Mouse (Mus musculus) urinary bladder, postnatal 10 days (tissue): Measurements from ENCODE around the gene Gm33543.

ENCODE experiments used
- DNase-seq: peaks from one replicate; pipeline ENCODE4 v3.0.0; 2022; ENCODE audit warnings: low spot score

Gene Gm33543

GRCm38 (mm10) chr10:95842789-95843637 lies at the start of gene Gm33543:
Gm33543 (minus strand) TSS chr10:95842930.
- no peak for DNase-seq

DNA sequence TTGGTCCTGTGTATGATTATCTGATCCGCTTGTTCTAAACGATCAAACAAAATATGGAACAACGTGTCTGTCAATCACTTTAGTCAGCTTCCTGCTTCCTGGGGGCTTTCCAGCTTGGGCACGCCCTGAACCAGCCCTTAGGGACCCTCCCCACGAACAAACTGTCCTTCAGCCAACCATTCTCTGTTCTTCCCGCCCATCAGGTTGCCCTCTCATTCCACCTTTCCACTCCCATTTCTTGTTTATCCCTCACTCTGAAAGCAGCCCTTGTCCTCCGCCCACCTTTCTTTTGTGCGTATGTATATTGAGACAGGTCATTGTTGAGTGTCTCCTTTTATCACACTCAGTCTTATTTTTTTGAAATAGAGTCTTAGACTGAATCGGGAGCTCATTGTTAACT lies 49.4 kb upstream of the Gm33543 start:
- DNase-seq: no peak

DNA sequence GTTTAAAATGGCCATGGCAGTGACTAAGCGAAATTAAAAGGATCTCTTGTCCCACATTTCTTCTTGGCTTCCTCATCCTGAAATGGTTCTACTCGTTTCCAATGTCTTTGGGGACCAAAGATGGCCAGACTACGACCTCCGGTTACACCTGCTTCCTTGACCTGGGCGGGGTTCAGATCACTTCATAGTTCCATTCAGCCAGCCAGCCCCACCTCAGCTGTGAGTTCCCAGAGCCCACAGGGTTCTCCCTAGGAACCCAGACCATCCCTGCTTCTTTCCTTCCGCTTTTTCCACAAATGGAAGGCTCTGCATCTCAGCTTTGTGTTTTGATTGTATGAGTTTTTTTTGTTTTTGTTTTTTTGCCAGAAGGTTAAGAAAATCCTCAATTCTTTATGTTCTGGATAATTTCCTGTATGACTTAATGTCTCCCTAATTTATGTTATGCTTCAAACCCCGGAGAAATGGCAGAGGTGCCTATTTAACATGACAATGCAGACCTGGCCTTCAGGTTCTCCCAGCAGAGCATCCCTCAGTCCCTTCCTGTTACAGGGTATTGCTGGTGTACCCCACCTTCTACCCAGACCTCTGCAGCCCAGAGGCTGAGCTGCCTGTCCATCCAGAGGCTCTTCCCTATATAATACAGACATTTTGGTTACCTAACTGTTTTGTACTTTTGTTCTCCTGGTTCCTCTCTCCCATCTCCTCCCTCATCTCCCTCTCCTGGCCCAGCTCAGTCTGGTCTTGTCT lies 48.7 kb upstream of the Gm33543 start:
- no peak for DNase-seq

- DNase-seq: no peak
Measured at GRCm38 (mm10) chr10:95883761-95884517, 41.2 kb upstream of the Gm33543 start.

GRCm38 (mm10) chr10:95882036-95882435 lies 39.3 kb upstream of the Gm33543 start:
- DNase-seq: no peak

DNA sequence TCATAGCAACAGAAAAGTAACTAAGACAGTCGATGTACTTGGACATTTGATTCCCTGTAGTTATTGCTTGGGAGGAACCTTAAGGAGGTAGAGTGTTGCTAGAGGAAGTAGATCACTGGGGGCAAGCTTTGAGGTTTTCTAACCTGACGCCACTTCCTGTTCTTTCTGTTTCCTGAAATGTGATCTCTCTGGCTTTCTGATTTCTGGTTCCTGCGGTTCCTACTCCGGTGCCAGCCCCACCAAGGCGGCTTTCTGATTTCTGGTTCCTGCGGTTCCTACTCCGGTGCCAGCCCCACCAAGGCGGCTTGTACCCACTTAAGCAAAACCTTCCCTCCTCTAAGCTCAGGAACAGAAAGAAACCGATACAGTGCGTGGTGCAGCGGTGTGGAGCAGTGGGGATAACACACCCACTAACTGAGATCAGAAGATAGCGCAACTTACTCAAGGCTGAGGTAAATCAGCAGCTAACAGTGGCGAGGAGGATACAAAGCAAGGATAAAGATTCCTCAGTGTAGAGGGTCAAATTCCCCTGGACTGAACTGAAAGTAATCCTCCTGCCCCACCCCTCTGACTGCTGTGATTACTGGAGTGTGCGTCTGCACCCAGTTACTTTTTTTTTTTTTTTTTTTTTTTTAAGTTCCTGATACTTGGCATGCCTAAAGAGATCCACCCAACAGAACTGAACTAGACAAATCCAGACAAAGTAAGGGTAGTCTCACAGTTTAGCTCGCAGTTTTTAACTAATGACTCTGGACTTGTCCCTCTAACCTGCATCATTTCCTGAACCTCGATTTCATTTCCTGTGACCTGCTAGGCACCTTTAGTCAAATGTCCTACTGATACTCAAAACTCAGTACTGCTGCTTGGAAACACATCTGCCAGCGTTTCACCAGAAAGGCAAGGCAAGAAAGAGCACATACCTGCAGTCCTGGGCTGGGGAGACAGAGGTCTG lies 37.5 kb upstream of the Gm33543 start:
- no peak for DNase-seq

DNA sequence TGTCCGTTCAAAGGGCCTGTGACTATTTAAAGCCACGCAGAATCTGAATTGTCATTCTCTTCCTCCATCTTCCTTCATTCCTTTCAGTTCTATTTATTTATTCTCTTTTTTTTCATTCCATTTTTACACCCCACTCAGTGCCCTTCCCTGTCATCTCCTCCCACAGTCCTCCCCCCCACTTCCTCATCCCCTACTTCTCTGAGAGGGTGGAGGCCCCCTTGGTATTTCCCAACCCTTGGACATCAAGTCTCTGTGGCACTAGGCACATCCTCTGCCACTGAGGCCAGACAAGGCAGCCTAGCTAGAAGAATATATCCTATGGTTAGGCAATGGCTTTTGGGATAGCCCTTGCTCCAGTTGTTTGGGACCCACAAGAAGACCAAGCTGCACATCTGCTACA lies 28.1 kb upstream of the Gm33543 start:
- no peak for DNase-seq

- no peak for DNase-seq
Measured at GRCm38 (mm10) chr10:95868348-95868747, 25.6 kb upstream of the Gm33543 start.

GRCm38 (mm10) chr10:95867596-95867995 lies 24.9 kb upstream of the Gm33543 start:
- no peak for DNase-seq

DNA sequence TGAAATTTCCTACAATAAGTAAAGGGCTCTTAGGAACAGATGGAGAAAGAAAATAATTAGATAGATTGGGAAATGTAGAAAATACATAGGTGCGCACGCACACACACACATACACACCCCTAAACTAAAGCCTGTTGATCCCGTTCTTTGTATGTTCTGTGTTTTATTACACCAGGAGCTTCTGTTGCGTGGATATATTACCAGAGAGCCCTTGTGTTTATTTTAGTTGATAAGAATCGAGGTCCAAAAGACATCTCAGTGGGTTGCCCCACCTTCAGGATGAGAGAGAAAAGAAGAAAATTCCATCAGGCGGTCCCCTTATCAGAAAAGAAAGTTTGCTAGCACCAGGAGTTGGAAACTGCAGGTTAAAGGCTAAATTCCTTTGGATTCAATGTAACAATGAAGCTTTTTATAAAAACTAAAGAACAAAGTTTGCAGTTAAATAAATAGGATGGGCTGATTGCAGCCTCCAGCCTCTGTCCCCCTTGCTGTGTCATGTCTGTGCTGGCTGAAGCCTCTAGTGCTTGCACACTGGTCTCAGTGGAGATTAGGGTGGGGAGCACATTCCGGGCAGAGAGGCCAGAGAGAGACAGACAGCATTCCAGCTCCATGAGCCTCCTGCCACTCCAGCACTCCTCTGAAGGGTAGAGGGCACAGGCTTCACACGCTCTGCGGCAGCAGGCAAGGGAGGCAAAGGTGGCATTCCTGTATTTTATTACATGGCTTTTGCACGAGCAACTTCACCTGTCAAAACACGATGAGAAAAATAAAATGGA lies 21.8 kb upstream of the Gm33543 start:
- DNase-seq: no peak

GRCm38 (mm10) chr10:95862664-95863063 lies 19.9 kb upstream of the Gm33543 start:
- no peak for DNase-seq

DNA sequence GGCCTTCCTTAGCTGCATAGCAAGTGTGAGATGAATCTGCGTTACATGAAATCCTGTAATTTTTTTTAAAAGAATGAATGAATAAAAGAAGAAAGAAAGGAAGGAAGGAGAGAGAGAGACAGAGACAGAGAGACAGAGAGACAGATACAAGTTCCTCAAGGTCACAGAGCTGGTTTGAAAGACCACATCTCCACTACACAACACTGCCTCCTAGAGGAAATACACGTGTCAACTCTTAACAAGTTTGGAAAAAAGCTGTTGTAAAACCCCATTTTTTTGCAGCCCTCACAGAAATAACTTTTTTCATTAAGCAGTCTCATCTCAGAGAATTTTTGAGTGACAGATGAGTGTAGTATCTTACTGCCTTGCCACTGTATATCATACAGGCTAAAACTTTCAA lies 15.4 kb upstream of the Gm33543 start:
- DNase-seq: no peak

DNA sequence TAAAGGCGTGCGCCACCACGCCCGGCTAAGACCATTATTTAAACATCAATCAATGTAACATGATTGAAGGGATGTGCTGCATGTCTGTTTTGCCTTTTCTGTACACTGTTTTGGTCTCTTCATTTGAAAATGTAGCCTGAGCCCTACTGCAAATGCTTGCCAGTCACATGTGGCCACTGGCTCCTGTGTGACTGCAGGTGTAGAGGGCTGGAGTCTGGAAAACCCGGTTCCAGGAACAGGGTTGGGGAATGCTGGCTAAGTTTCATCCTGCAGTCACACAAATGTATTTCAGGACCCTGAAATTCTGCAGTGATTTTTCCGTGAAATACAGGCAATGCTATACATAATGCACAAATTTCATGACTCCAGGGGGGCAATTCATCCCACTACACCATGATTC lies 12.7 kb upstream of the Gm33543 start:
- no peak for DNase-seq

GRCm38 (mm10) chr10:95850504-95850903 lies 7.8 kb upstream of the Gm33543 start:
- no peak for DNase-seq

DNA sequence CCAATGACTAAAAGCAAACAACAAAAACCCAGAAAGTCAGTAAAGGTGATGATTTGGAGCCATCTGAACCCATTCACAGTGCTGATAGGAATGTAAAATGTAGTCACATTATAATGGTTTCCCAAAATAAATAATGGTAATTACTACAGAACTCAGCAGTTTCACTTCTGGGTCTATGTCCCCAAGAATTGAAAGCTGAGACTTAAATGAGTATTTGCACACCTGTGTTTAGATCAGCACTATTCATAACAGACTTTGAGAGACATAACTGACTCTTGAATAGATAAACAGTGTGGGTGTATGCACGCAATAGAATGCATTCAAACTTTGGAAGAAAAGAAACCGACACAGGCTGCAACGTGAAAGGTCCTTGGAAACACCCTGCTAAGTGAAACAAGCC lies 4.0 kb upstream of the Gm33543 start:
- no peak for DNase-seq

DNA sequence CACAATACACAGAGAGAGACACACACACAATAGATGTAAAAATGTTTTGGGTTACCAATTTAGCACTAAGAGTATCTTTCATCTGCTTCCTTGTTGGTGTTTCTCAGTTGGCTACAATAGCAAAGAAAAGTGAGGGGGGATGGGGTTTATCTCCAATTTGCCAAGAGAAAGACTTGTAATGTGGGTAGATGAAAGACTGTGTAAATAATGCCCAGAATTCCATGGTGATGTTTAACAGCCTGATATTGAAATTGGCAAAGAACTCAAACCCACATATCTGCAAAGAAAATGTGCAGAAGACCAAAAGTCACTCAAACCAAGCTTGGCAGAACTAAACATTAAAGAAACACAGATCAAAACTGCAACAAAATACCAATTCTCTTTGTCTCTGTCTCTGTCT lies 3.6 kb upstream of the Gm33543 start:
- DNase-seq: no peak

GRCm38 (mm10) chr10:95843878-95844277 lies 1.1 kb upstream of the Gm33543 start:
- DNase-seq: no peak

GRCm38 (mm10) chr10:95841241-95841640 lies 1.5 kb downstream of the Gm33543 start:
- no peak for DNase-seq

DNA sequence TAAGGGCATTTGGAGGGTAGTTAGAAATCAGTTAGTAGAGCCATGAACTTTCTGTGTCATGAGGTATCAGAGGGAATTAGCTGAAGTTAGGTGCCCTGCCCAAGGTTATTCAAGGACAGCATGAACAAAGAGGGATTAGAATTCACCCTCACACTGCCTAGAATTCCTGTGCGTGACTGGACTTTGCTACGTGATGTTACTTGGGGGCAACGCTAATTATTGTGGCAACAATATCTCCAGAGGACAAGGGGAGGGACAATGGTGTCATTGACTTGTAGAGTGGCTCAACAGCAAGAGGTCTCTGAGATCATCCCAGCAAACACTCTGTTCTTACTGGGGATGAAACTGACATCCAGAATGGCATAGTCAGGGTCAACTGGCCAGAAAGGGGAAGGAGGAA lies 2.9 kb downstream of the Gm33543 start:
- no peak for DNase-seq

DNA sequence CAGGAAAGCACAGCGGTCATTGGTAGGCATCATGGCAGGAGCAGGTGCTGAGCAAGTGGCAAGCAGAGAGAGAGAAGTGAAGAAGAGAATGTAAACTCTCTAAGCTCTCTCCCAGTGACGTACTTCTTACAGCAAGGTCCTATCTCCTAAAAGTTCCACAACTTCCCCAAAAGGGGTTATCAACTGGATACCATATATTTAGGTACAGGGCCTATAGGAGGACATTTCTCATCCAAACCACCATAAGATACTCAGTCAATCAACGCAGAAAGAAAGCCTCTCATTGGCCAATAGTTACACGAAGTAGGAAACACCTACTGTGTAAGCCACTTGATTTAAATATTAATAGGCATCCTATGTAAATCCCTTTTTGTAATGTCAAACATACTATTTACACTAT lies 3.7 kb downstream of the Gm33543 start:
- DNase-seq: no peak
